Mouse (Mus musculus) adrenal gland, postnatal 10 days (tissue): ENCODE measurements around the gene Plxna2. TPM values are rescaled to one million over a fixed set of nuclear protein-coding genes. Genes with fewer than 3 reads are reported as not detected.
A peak's percentile ranks its signal among the peaks of the same experiment; 100 is the strongest.

ENCODE experiments used
- DNase-seq: peaks from one replicate; pipeline ENCODE4 v3.0.0; 2021; ENCODE audit warnings: mixed read lengths
- total RNA-seq, 2 experiments: library from RNA; stranded (reverse); gene quantifications; 2 replicates each; pipeline ENCODE4 v1.2.3; 2021

Gene Plxna2
- total RNA-seq, 2 experiments from 2014 or later = 14.2 to 16.8 TPM

- peak; percentile 67 for DNase-seq
Observed at GRCm38 (mm10) chr1:194660426-194661119, 42.6 kb downstream of the Plxna2 start.

DNA sequence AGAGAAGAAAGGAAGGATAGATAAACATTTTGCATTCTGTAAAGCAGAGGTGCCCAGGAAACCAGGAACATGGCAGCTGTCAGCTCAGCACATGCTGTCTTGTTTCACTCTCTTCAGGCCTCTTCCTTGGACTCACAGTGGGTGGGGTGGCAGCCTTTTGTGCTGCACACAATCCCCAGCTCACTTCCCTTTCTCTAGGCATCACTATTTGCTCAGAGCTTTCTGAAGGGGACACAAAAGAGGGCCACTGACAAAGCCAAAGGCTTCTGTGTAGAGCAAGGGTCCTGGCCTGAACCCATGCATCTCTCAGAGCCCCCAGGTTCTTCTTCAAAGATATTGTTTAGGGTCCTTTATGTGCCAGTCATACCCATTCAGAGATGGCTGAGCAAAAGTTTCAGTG lies 45.0 kb downstream of the Plxna2 start:
- no peak for DNase-seq

GRCm38 (mm10) chr1:194665715-194666114 lies 47.7 kb downstream of the Plxna2 start:
- DNase-seq = no peak

DNA sequence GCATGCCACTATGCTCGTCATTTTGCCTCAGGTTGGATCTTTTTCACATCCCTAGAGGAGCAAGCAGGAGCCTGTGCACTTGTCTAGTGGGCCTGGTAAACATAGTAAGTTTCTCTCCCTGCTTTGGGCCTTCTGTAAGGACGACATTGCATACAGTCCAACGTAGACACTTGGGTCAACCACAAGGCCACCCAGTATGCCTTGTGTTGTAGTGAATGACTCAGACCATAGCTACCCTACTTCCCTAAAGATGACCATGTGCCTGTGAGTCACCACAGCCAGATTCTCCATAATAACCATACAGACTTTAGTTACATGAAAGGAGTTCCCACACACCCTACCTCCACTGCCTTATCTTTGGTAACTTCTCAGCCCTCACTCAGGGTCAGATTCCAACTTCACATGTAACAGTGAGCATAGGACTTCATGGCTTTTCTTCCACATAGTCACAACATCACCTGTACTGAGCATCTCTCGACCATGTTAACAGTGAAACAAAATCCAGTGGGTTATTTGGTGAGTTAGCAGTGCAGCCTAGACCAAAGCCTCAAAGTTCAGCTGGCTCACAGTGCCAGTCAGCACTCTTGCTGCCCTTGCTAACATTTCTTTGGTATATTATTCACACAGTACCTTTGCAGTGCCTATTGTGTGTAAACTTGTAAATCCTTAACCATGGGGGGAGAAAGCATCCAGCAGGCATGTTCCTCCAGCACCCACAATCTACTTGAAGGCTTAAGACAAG lies 53.9 kb downstream of the Plxna2 start:
- DNase-seq = no peak

GRCm38 (mm10) chr1:194672525-194672894 lies 54.5 kb downstream of the Plxna2 start:
- DNase-seq = no peak

DNA sequence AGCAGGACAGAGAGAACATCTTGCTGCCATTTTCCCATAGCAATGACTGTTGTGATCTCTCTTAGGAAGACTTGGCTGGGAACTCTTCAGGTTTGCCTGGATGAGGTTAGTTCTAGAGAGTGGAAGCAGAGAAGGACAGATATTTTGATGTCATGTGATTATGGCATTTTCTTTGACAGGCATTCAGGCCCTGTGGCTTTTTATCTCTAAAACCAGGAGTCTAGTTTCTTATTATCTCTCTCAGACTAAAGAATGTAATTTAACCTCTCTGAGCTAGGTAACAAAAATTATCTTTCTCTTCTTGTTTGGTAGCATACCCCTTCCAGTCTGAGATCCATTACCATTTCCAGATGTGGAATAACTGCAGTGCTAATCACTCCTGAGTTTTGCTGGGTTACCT lies 55.2 kb downstream of the Plxna2 start:
- no peak for DNase-seq

DNA sequence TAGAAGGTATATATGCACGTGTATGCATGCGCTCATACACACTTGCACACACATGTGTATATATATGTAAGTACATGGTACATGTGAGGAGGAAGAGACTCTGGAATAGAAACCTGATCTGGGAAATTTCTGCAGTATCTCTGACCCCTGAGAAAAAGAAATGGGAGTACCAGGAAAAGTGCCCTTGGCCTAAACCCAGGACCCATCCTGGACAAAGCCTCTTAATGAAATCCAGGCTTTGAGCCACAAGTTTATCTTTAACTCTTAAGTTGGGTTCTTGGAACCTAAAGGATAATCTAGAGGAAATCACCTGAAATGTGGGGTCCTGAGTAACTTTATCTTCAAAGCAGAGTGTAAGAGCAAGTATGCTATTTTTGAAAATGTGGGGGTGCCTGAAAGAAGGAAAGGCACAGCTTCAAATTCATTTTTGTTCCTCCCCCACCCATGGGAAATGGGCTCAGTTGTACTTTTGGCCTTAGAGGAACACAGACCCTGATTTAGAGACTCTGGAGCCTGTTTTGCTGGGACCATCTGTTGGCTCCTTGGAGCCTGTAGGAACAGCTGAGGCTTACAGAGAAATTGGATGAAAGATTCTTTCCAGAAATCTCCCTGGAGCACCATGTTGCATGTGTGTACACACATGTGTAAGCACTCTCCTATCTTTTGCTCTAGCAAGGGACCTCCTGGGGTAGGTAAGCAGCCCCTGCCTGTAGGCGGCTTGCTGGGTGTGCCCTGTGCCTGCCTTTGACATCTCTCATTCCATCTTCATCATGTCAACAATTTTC lies 57.3 kb downstream of the Plxna2 start:
- DNase-seq = no peak

GRCm38 (mm10) chr1:194675891-194676200 lies 57.8 kb downstream of the Plxna2 start:
- no peak for DNase-seq

DNA sequence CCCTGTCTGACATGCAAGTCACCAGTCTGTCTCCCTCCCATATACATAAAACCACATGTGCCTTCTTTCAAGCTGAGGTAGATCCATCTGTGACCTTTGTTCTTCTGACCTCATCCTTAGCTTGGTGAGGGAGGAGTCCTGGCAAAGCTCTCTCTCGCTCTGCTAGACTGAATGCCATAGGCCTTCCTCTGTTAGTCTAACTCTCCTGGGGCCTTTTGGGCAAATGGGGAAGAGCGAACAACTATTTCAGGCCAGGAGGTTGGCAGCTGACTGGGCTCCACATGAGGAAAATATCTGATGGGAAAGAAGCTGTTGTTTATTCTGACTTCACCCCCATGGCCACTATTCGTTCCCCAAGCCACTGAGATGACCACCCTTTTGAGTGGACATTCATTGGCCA lies 59.9 kb downstream of the Plxna2 start:
- DNase-seq = peak; percentile 60

GRCm38 (mm10) chr1:194679147-194679546 lies 61.1 kb downstream of the Plxna2 start:
- peak; percentile 27 for DNase-seq

DNA sequence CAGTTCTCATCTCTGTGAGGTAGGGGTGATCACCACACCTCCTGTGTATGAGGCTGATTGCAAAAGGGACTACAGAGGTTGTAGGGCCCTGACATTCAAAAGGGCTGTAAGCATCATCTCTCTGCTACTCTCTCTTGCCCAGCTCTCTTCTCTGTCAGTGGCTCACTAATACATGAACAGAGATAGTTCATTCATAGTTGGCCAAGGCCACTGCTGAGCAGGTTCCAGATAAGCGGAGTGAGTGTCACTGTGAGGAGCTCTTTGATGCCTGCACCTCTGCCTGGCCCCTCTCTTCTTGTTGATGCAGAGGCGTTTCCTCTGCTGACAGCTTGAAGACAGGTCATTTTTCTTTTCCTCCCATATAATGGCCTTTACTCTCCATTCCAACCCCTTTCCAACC lies 62.1 kb downstream of the Plxna2 start:
- DNase-seq = peak; percentile 41

- no peak for DNase-seq
Observed at GRCm38 (mm10) chr1:194682021-194682420, 64.0 kb downstream of the Plxna2 start.

DNA sequence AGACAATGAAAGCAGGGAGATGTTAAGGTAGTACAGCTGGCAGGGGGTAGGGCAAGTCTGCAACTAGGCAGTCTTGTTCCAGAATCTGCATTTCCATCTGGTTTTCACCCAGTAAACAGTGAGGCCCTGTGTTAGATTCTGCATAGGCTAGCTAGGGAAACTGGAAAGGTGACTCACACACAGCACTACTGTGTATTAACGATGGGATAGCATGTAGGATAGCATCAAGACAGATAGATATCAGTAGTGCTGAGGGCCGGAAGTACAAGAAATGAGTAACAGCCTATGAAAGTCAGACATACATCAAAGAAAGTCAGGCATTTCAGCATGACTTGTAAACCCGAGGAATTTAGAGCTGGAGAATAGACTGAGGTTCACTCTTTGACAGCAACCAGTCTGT lies 65.1 kb downstream of the Plxna2 start:
- no peak for DNase-seq

DNA sequence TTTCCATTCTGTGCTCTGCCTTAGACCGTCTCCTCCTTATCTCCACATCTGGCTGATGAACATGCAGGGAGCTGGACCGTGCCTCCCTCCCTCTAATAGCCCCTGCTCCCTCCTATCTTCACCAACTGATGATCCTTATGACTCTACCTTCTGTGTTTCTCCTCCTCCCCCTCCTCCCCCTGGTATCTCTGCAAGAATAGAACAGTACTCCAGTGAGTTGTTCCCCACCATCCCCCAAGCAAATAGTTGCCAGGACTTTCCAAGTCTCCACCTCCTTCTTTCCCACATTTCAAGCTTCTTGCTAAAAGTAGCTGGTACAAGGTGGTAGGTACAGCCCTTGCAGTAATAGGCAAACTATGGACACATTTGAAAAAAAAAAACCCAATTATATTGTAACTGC lies 67.9 kb downstream of the Plxna2 start:
- DNase-seq = no peak

GRCm38 (mm10) chr1:194687746-194688145 lies 69.7 kb downstream of the Plxna2 start:
- DNase-seq = no peak

GRCm38 (mm10) chr1:194688161-194688560 lies 70.1 kb downstream of the Plxna2 start:
- no peak for DNase-seq

GRCm38 (mm10) chr1:194693063-194693462 lies 75.0 kb downstream of the Plxna2 start:
- DNase-seq = no peak

DNA sequence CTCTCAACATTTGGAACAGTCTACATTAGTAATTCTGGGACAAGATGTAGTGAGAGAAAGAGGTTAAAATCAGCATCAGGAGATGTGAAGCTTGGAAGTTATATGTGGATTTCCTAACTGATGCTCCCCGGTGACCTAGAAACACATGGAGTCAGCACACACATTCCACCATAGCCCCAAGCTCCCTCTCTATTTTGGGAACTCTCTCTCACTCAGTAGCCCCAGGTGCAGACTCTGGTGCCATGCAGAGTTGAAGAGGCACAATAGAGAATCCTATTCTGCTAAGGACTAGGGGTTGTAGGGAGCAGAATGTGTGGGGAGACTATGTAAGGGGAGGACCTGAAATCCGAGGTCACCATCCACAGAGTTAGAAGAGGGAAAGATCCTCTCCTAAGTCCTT lies 75.5 kb downstream of the Plxna2 start:
- DNase-seq = no peak

DNA sequence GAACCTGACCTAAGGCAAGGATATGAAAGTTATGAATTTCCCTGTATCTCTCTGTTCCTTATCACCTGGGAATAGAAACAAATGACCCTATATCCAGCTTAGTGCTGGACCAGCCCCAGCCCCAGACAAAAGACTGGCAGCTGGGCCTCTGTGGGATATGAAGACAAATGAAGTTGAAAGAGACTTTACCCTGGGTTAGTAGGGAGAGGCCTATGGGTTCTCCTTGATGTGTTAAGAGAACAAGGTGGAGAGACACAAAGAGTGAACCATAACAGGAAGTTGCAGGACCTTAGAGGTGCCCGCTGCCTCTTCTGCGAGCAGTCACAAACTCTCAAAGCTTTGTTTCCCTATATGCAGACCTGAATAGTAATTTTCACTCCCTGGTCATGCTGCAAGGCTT lies 76.8 kb downstream of the Plxna2 start:
- no peak for DNase-seq

- DNase-seq = no peak
Observed at GRCm38 (mm10) chr1:194697439-194697838, 79.4 kb downstream of the Plxna2 start.

DNA sequence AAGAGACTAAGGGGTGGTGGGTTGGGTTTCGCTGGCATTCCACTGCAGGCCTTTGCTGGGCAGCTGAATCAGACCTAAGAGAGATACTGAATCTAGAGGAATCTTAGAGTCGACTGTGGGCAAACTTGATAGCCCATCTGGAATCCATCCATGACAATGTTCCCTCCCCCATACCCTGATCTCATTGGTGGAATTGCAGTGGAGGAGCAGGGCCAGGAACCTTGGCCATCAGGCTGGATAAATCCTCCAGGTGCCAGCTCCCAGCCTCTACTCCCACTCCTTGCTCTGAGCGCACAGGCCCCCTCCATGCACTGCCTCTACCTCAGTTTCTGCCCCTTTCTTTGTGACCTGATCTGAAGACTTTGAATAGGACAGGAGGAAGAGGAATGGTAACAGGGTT lies 81.3 kb downstream of the Plxna2 start:
- no peak for DNase-seq

DNA sequence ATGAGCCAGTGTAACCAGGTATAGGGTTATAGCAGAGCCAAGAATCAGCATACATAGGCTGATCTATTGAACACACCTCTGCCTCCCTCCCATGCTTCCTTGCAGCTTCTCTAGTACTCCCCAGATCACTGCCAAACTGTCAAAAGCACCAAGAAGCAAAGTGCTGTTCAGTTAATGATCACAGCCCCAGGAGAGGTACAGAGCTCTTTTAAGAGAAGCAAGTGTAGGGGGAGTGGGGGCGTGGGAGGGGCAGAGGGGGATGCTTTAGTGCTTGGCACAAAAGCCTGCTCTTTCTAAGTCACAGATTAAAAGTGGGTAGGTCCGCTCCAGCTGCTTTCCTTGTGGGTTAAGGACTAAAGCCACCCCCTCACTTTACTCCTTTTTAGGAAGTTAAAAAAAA lies 85.2 kb downstream of the Plxna2 start:
- no peak for DNase-seq

- peak; percentile 52 for DNase-seq
Observed at GRCm38 (mm10) chr1:194704171-194704855, 86.3 kb downstream of the Plxna2 start.
